Mouse (Mus musculus): ENCODE results near the gene Lgalsl. TPM values are rescaled to one million over a fixed set of nuclear protein-coding genes. Genes with fewer than 3 reads are reported as not detected.

The Lgalsl gene
- polyA plus RNA-seq, 1 experiment from 2014 or later, result 74.0 TPM

- Histone ChIP-seq H3K4me3 (ENCODE audit: low read depth, low read length) (peak overlapping the region; percentile 89), H3K27ac (ENCODE audit: low read depth, low read length) (peak overlapping the region; percentile 89), H3K9ac (ENCODE audit: low read length) (peak overlapping the region; percentile 95), H3K36me3 (ENCODE audit: control insufficient read depth, insufficient read depth, low read length) (peaks cover 16% of the 10 kb centered on the region; the same call in 1 of the 2 replicates), H3K4me2 (ENCODE audit: low read length) (peak overlapping the region; percentile 81), H3K9me3 (replicated peaks; ENCODE audit: control insufficient read depth, low read length) (no peaks in the 10 kb centered on the region), H3K4me1 (ENCODE audit: control insufficient read depth, insufficient read depth, low read length) (peaks cover 16% of the 10 kb centered on the region), H3K27me3 (replicated peaks; ENCODE audit: control insufficient read depth, insufficient read depth, low read length) (no peaks in the 10 kb centered on the region)
- 10% methylated on average over 11 of the region's 11 CpGs for WGBS
- peak; percentile 30 for DNase-seq (ENCODE audit: low spot score)
- peak; percentile 16 for ATAC-seq
These were observed 813 bp upstream of the Lgalsl start for GRCm38 (mm10) chr11:20831600-20832137.

- H3K9me3 ChIP-seq (replicated peaks; ENCODE audit: control insufficient read depth, low read length), result no peaks in the 10 kb centered on the region
- H3K27ac ChIP-seq (ENCODE audit: low read depth, low read length), result peak overlapping the region; percentile 89
- H3K27me3 ChIP-seq (replicated peaks; ENCODE audit: control insufficient read depth, insufficient read depth, low read length), result no peaks in the 10 kb centered on the region
- DNase-seq (ENCODE audit: low spot score), result peak; percentile 51
- ATAC-seq, result peak; percentile 13
- peak overlapping the region; percentile 95 for H3K9ac ChIP-seq (ENCODE audit: low read length)
- peaks cover 20% of the 10 kb centered on the region; the same call in 1 of the 2 replicates for H3K36me3 ChIP-seq (ENCODE audit: control insufficient read depth, insufficient read depth, low read length)
- H3K4me2 ChIP-seq (ENCODE audit: low read length), result peak overlapping the region; percentile 81
- peak overlapping the region; percentile 89 for H3K4me3 ChIP-seq (ENCODE audit: low read depth, low read length)
- WGBS, result 12% methylated on average over 23 of the region's 23 CpGs
- H3K4me1 ChIP-seq (ENCODE audit: control insufficient read depth, insufficient read depth, low read length), result peaks cover 16% of the 10 kb centered on the region
These were observed 717 bp downstream of the Lgalsl start for GRCm38 (mm10) chr11:20829993-20830685.

DNA sequence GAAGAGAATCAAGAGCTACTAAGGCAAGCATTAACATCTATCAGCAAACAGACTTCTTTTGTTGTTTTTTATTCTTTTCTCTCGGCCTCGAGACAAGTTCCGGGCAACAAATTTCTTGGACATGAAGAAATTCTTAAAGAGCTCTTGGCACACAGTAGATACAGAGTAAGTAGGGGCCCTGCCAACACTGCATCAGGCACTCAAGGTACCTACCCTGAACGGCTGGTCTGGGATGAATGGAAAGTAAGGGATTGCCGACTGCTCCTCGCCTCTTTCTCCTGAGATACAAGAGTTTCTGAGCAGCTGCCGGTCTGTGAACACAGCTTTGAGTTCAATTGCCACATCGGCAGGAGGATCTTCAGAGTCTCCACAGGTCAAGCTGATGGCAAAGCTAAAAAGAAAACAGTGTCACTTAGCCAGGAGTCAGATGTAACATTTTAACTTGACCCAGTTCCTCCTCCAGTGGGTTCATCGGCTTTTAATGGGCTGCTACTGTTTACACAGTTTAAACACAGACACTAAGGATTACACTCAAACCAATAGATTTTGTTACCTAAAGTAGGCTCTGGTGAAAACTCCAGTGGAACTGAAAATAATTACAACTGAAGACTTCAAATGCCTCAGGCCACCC is 1.7 kb downstream of the Lgalsl start:
- H3K4me3 ChIP-seq (ENCODE audit: low read depth, low read length), result peak overlapping the region; percentile 0; the same call in 1 of the 2 replicates
- DNase-seq (ENCODE audit: low spot score), result peak; percentile 59
- H3K9ac ChIP-seq (ENCODE audit: low read length), result peak overlapping the region; percentile 95; the same call in 1 of the 2 replicates
- peaks cover 23% of the 10 kb centered on the region for H3K36me3 ChIP-seq (ENCODE audit: control insufficient read depth, insufficient read depth, low read length)
- no peaks in the 10 kb centered on the region for H3K9me3 ChIP-seq (replicated peaks; ENCODE audit: control insufficient read depth, low read length)
- whole genome bisulfite sequencing, result 29% methylated on average over 9 of the region's 9 CpGs
- H3K27me3 ChIP-seq (replicated peaks; ENCODE audit: control insufficient read depth, insufficient read depth, low read length), result no peaks in the 10 kb centered on the region
- peaks cover 16% of the 10 kb centered on the region for H3K4me1 ChIP-seq (ENCODE audit: control insufficient read depth, insufficient read depth, low read length)
- peak overlapping the region; percentile 81 for H3K4me2 ChIP-seq (ENCODE audit: low read length)
- H3K27ac ChIP-seq (ENCODE audit: low read depth, low read length), result no peak overlapping the region
- no peak for ATAC-seq

DNA sequence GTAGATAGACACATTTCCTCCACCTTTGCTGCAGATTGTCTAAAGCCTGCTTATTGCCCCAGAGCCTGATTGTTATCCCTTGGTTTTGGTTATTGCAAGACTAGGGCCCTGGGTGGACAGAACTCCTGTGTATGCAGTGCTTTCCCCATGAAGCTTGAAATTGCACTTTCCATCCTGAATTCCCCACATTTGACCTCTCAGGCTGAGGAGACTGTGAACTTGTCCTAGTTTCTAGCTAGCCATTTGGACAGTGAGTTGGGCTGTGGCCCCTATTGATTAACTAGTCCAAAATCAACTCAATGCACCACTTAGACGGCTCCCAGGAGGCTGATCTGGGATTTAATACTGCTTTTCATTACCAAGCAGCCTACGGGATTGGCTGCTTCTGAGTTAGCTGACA is 6.9 kb downstream of the Lgalsl start:
- DNase-seq (ENCODE audit: low spot score), result no peak
- 15% methylated on average over 2 of the region's 2 CpGs for WGBS
- Histone ChIP-seq H3K27me3 (replicated peaks; ENCODE audit: control insufficient read depth, insufficient read depth, low read length) (no peaks in the 10 kb centered on the region), H3K9ac (ENCODE audit: low read length) (no peak overlapping the region), H3K4me2 (ENCODE audit: low read length) (no peak overlapping the region), H3K4me3 (ENCODE audit: low read depth, low read length) (no peak overlapping the region), H3K9me3 (replicated peaks; ENCODE audit: control insufficient read depth, low read length) (no peaks in the 10 kb centered on the region), H3K4me1 (ENCODE audit: control insufficient read depth, insufficient read depth, low read length) (no peaks in the 10 kb centered on the region; the same call in 1 of the 2 replicates), H3K36me3 (ENCODE audit: control insufficient read depth, insufficient read depth, low read length) (peaks cover 23% of the 10 kb centered on the region), H3K27ac (ENCODE audit: low read depth, low read length) (no peak overlapping the region)
- ATAC-seq, result no peak

DNA sequence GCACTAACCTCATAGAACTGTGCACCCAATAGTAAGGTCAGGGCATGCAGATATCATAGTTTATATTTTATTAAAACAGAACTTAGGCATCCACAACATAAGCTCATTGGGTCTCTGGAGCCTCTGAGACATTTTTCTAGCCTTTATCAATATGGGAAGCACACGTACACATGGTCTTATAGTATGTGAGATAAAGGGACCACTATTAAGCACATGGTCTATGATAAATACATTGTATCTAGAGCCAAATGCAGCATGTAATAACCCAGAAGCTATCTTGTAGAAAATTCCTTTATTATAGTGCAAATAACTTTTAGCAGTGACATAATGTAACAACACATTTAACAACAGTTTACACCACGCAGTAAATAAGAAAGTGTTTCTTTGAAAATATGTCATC is 7.6 kb downstream of the Lgalsl start:
- WGBS, result 92% methylated on average over 2 of the region's 2 CpGs
- H3K9ac ChIP-seq (ENCODE audit: low read length), result no peak overlapping the region
- no peaks in the 10 kb centered on the region for H3K27me3 ChIP-seq (replicated peaks; ENCODE audit: control insufficient read depth, insufficient read depth, low read length)
- ATAC-seq, result no peak
- no peak overlapping the region for H3K27ac ChIP-seq (ENCODE audit: low read depth, low read length)
- H3K36me3 ChIP-seq (ENCODE audit: control insufficient read depth, insufficient read depth, low read length), result peaks cover 22% of the 10 kb centered on the region
- no peaks in the 10 kb centered on the region for H3K4me1 ChIP-seq (ENCODE audit: control insufficient read depth, insufficient read depth, low read length)
- no peak overlapping the region for H3K4me3 ChIP-seq (ENCODE audit: low read depth, low read length)
- H3K4me2 ChIP-seq (ENCODE audit: low read length), result no peak overlapping the region
- H3K9me3 ChIP-seq (replicated peaks; ENCODE audit: control insufficient read depth, low read length), result no peaks in the 10 kb centered on the region
- DNase-seq (ENCODE audit: low spot score), result no peak

DNA sequence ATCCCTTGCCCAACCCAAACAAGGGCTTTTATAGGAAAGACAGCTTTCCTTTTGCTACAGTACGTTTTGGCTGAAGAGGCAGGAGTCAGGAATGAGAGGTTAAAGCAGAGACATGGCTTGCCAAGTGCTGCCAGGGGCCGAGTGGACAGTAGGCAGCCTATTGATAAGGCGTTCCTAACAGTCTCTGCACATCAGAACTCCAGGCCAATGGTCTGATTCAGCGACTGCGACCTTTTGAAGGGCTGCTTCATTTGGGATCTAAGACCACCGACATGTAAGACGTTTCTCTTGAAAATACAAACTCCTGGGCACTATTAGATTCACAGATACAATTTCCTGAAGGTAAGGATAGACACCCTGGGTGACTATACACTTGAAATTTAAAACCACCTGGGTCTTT is 9.5 kb downstream of the Lgalsl start:
- Histone ChIP-seq H3K27ac (ENCODE audit: low read depth, low read length) (no peak overlapping the region), H3K36me3 (ENCODE audit: control insufficient read depth, insufficient read depth, low read length) (peaks cover 7% of the 10 kb centered on the region), H3K4me3 (ENCODE audit: low read depth, low read length) (no peak overlapping the region), H3K9me3 (replicated peaks; ENCODE audit: control insufficient read depth, low read length) (no peaks in the 10 kb centered on the region), H3K4me1 (ENCODE audit: control insufficient read depth, insufficient read depth, low read length) (no peaks in the 10 kb centered on the region), H3K27me3 (replicated peaks; ENCODE audit: control insufficient read depth, insufficient read depth, low read length) (no peaks in the 10 kb centered on the region), H3K9ac (ENCODE audit: low read length) (no peak overlapping the region), H3K4me2 (ENCODE audit: low read length) (no peak overlapping the region)
- ATAC-seq (no peak), DNase-seq (ENCODE audit: low spot score) (no peak)
- WGBS, result 82% methylated on average over 7 of the region's 7 CpGs

GRCm38 (mm10) chr11:20813901-20814523 is 16.8 kb downstream of the Lgalsl start:
- Histone ChIP-seq H3K9me3 (replicated peaks; ENCODE audit: control insufficient read depth, low read length) (no peaks in the 10 kb centered on the region), H3K36me3 (ENCODE audit: control insufficient read depth, insufficient read depth, low read length) (no peaks in the 10 kb centered on the region), H3K27me3 (replicated peaks; ENCODE audit: control insufficient read depth, insufficient read depth, low read length) (no peaks in the 10 kb centered on the region), H3K4me1 (ENCODE audit: control insufficient read depth, insufficient read depth, low read length) (no peaks in the 10 kb centered on the region), H3K27ac (ENCODE audit: low read depth, low read length) (no peak overlapping the region), H3K4me3 (ENCODE audit: low read depth, low read length) (no peak overlapping the region), H3K9ac (ENCODE audit: low read length) (no peak overlapping the region), H3K4me2 (ENCODE audit: low read length) (no peak overlapping the region)
- ATAC-seq (no peak), DNase-seq (ENCODE audit: low spot score) (no peak)
- WGBS, result 89% methylated on average over 6 of the region's 6 CpGs

DNA sequence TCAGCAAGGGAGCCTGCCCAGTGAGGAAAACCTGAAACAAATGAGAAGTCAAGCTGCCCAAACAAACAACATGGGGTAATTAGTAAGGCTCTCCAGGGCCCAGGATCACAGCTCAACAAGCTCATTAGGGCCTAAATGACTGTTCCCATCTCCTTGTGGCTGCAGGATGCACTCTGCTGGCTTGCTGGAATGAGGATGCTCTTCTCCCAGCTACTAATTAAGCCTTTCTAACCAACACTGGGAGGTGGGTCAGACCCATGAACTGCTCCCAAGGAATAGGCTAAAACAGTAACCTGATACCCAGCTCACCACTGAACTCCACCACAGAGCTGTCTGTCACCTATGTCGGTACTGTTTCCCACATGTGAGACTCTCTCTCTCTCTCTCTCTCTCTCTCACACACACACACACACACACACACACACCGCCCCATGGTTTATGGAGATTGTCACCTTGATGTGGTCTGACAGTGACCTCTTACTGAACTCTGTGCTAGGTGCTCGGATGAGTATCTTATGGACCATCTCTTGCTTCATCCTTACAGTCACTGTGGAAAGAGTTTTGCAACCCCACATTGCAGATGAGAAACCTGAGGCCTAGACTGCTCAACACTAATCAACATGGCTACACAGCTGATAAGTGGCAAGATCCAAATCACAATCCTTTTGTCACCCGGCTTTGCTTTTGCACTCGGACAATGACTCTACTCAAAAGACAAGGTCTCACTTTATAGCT is 18.5 kb downstream of the Lgalsl start:
- no peak overlapping the region for H3K27ac ChIP-seq (ENCODE audit: low read depth, low read length)
- ATAC-seq (no peak), DNase-seq (ENCODE audit: low spot score) (no peak)
- no peak overlapping the region for H3K4me2 ChIP-seq (ENCODE audit: low read length)
- H3K4me1 ChIP-seq (ENCODE audit: control insufficient read depth, insufficient read depth, low read length), result no peaks in the 10 kb centered on the region
- H3K27me3 ChIP-seq (replicated peaks; ENCODE audit: control insufficient read depth, insufficient read depth, low read length), result no peaks in the 10 kb centered on the region
- no peaks in the 10 kb centered on the region for H3K9me3 ChIP-seq (replicated peaks; ENCODE audit: control insufficient read depth, low read length)
- no peak overlapping the region for H3K4me3 ChIP-seq (ENCODE audit: low read depth, low read length)
- no peaks in the 10 kb centered on the region for H3K36me3 ChIP-seq (ENCODE audit: control insufficient read depth, insufficient read depth, low read length)
- H3K9ac ChIP-seq (ENCODE audit: low read length), result no peak overlapping the region
- WGBS, result 66% methylated on average over 5 of the region's 5 CpGs

All from forebrain, embryonic 14.5 days (tissue).